Mouse (Mus musculus) CH12.LX (cell line): ENCODE results near the gene Cbwd1. TPM values are rescaled to one million over a fixed set of nuclear protein-coding genes. Genes with fewer than 3 reads are reported as not detected.

ENCODE experiments used
- DNase-seq: peaks from one replicate; pipeline ENCODE4 v3.0.0-alpha.2; 2013; ENCODE audit errors: extremely low read depth
- H3K27ac ChIP-seq: 2 replicates; pipeline ENCODE4 v1.5.1; 2012; ENCODE audit warnings: low read depth, mild to moderate bottlenecking, control low read depth, moderate library complexity; ENCODE audit not compliant: insufficient read depth
- H3K27me3 ChIP-seq: replicated peaks from 2 replicates; pipeline ENCODE3; 2012; ENCODE audit warnings: inconsistent platforms
- H3K36me3 ChIP-seq, 2 experiments: replicated peaks in 1 of 2; 2 replicates each; pipeline versions ENCODE3 to v1.6.1; 2012; ENCODE audit warnings: inconsistent platforms in 1 of 2, low read length in 1 of 2, mild to moderate bottlenecking in 1 of 2, mixed read lengths in 1 of 2, moderate library complexity in 1 of 2; ENCODE audit not compliant: control insufficient read depth in 1 of 2, insufficient read depth in 1 of 2
- H3K4me1 ChIP-seq, 2 experiments: 2 replicates each; pipeline ENCODE4 v1.6.1; 2012; ENCODE audit warnings: inconsistent platforms in 1 of 2, moderate library complexity in 1 of 2; ENCODE audit not compliant: insufficient read depth in 2 of 2, control insufficient read depth in 1 of 2
- H3K4me2 ChIP-seq: 2 replicates; pipeline ENCODE4 v1.6.1; 2012; ENCODE audit warnings: low read depth, mild to moderate bottlenecking, control low read depth; ENCODE audit not compliant: poor library complexity, insufficient read depth, severe bottlenecking
- H3K4me3 ChIP-seq, 3 experiments: fragments of 150-350 bp in 1 of 3; sonication (generic) in 1 of 3; replicated peaks in 1 of 3; 2 replicates each; pipeline versions ENCODE3 to v1.5.1; 2011 to 2012; ENCODE audit warnings: low read depth in 2 of 3, low read length in 2 of 3, mild to moderate bottlenecking in 2 of 3, moderate library complexity in 2 of 3, control low read depth in 1 of 3, improper control_type of control experiment in 1 of 3, inconsistent platforms in 1 of 3, mixed read lengths in 1 of 3; ENCODE audit not compliant: poor library complexity in 1 of 3
- H3K79me2 ChIP-seq: replicated peaks from 2 replicates; pipeline ENCODE4 v1.6.1; 2012; ENCODE audit warnings: mild to moderate bottlenecking, moderate library complexity; ENCODE audit not compliant: control insufficient read depth, poor library complexity, insufficient read depth, severe bottlenecking; ENCODE audit errors: extremely low read depth
- H3K9ac ChIP-seq: 2 replicates; pipeline ENCODE4 v1.6.1; 2012; ENCODE audit warnings: low read depth, mild to moderate bottlenecking, control low read depth, moderate library complexity; ENCODE audit not compliant: insufficient read depth
- H3K9me3 ChIP-seq: replicated peaks from 2 replicates; pipeline ENCODE3; 2012; ENCODE audit warnings: low read length, inconsistent platforms, mixed read lengths
- BHLHE40 ChIP-seq: IDR thresholded peaks from 2 replicates; pipeline ENCODE4 v1.6.1; 2011; ENCODE audit warnings: mild to moderate bottlenecking, low read depth, low read length, improper control_type of control experiment
- CHD1 ChIP-seq: IDR thresholded peaks from 2 replicates; pipeline ENCODE4 v1.6.1; 2012; ENCODE audit warnings: low read depth, low read length, improper control_type of control experiment, inconsistent platforms
- CHD2 ChIP-seq: IDR thresholded peaks from 2 replicates; pipeline ENCODE4 v1.6.1; 2011; ENCODE audit warnings: low read length, improper control_type of control experiment
- ELF1 ChIP-seq: IDR thresholded peaks from 2 replicates; pipeline ENCODE4 v1.6.1; 2014; ENCODE audit warnings: low read depth, mild to moderate bottlenecking, inconsistent platforms, low read length, improper control_type of control experiment
- IRF4 ChIP-seq: IDR thresholded peaks from 2 replicates; pipeline ENCODE4 v1.6.1; 2014; ENCODE audit warnings: low read depth, mild to moderate bottlenecking, inconsistent platforms, low read length, improper control_type of control experiment
- JUND ChIP-seq: conservative IDR thresholded peaks from 2 replicates; pipeline ENCODE4 v1.6.1; 2011; ENCODE audit warnings: low read depth, low read length, improper control_type of control experiment
- KAT2A ChIP-seq: IDR thresholded peaks from 2 replicates; pipeline ENCODE4 v1.6.1; 2012; ENCODE audit warnings: low read length, improper control_type of control experiment, inconsistent platforms; ENCODE audit not compliant: insufficient replicate concordance
- MAFK ChIP-seq: IDR thresholded peaks from 2 replicates; pipeline ENCODE4 v1.6.1; 2011; ENCODE audit warnings: low read length, improper control_type of control experiment; ENCODE audit not compliant: insufficient replicate concordance
- MAX ChIP-seq: IDR thresholded peaks from 2 replicates; pipeline ENCODE4 v1.6.1; 2011; ENCODE audit warnings: low read length, improper control_type of control experiment
- MXI1 ChIP-seq: IDR thresholded peaks from 2 replicates; pipeline ENCODE4 v1.6.1; 2011; ENCODE audit warnings: mild to moderate bottlenecking, low read depth, low read length, improper control_type of control experiment
- NRF1 ChIP-seq: IDR thresholded peaks from 2 replicates; pipeline ENCODE4 v1.6.1; 2014; ENCODE audit warnings: low read depth, mild to moderate bottlenecking, inconsistent platforms, low read length, improper control_type of control experiment, moderate library complexity
- PAX5 ChIP-seq: IDR thresholded peaks from 2 replicates; pipeline ENCODE4 v1.6.1; 2012; ENCODE audit warnings: low read length, inconsistent platforms, mixed read lengths
- POLR2A ChIP-seq: IDR thresholded peaks from 2 replicates; pipeline ENCODE4 v1.6.1; 2011; ENCODE audit warnings: low read depth, mild to moderate bottlenecking, improper control_type of control experiment, low read length
- RAD21 ChIP-seq: IDR thresholded peaks from 2 replicates; pipeline ENCODE4 v1.6.1; 2011; ENCODE audit warnings: low read depth, mild to moderate bottlenecking, low read length, improper control_type of control experiment, moderate library complexity
- TBP ChIP-seq: conservative IDR thresholded peaks from 2 replicates; pipeline ENCODE4 v1.6.1; 2011; ENCODE audit warnings: low read depth, low read length, improper control_type of control experiment
- UBTF ChIP-seq: IDR thresholded peaks from 2 replicates; pipeline ENCODE4 v1.6.1; 2012; ENCODE audit warnings: low read depth, mild to moderate bottlenecking, inconsistent platforms, low read length, improper control_type of control experiment, moderate library complexity
- USF2 ChIP-seq: conservative IDR thresholded peaks from 2 replicates; pipeline ENCODE4 v1.6.1; 2011; ENCODE audit warnings: low read depth, low read length, improper control_type of control experiment
- ZKSCAN1 ChIP-seq: IDR thresholded peaks from 2 replicates; pipeline ENCODE4 v1.6.1; 2012; ENCODE audit warnings: low read depth, inconsistent platforms, low read length, improper control_type of control experiment, borderline replicate concordance
- dilution Hi-C: fragments of 300-500 bp; cut with MboI; formaldehyde crosslinking; loops from 2 replicates; pipeline ENCODE4 v1.14.3; 2020; ENCODE audit warnings: low sequenced_read_pairs; ENCODE audit not compliant: extremely low pct_unique_long_range_greater_than_20kb, extremely low pct_ligation_motif_present
- in situ Hi-C: fragments of 300-500 bp; cut with MboI; formaldehyde crosslinking; loops from 3 replicates; pipeline ENCODE4 v1.14.3; 2019; ENCODE audit warnings: low sequenced_read_pairs, low pct_ligation_motif_present, low pct_unique_long_range_greater_than_20kb, mixed read lengths
- polyA plus RNA-seq: library from polyadenylated mRNA; unstranded; fragments of >175 nt; gene quantifications from 2 replicates; pipeline ENCODE4 v1.2.1, GENCODE M21; 2012; ENCODE audit warnings: low read depth; ENCODE audit not compliant: insufficient read length
- total RNA-seq, 2 experiments: library from RNA; depleted of rRNA; stranded (reverse); fragments of 300-350 nt in 1 of 2; fragments of >200 nt in 1 of 2; gene quantifications; 2 replicates each; pipeline ENCODE4 v1.2.3; 2012 to 2014

The Cbwd1 gene
- total and polyA plus RNA-seq, 3 experiments, result 21.6 to 50.9 (median 26.3) TPM

DNA sequence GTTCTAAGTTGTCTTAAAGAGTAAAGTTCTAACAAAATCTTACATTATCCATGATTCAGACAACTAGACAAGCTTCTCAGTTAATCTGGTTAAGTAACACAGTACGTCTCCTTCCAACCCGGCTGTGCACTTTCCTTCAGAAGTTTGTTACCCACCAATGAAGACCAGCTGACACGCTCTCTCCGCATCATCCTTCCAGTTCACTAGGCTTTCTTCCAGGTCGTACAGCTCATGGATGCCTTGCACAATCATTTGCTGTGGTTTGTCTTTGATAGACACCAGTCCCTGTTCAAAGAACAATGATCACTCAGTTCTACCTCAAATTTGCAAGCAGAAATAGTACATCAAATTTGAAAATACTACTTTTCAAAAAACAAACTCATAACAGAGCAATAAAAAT, 40.5 kb downstream of the Cbwd1 start:
- no peak for DNase-seq
- Histone ChIP-seq H3K4me1 (no peaks in the 10 kb centered on the region), H3K36me3 (peaks cover 17 to 38% of the 10 kb centered on the region in 2 experiments), H3K9me3 (no peaks in the 10 kb centered on the region), H3K4me2 (no peak overlapping the region), H3K27ac (no peak overlapping the region)
- in situ Hi-C loops, result no loop called here
- no peak for TF ChIP-seq BHLHE40
- no peak for TF ChIP-seq MAX
- TF ChIP-seq ZKSCAN1, result no peak
- TF ChIP-seq, all 38 proteins: peak for 0
- dilution Hi-C loops, result no loop called here
- H3K9ac ChIP-seq, result no peak overlapping the region
- H3K4me3 ChIP-seq, result no peak overlapping the region
- H3K79me2 ChIP-seq, result no peaks in the 10 kb centered on the region
- no peaks in the 10 kb centered on the region for H3K27me3 ChIP-seq

DNA sequence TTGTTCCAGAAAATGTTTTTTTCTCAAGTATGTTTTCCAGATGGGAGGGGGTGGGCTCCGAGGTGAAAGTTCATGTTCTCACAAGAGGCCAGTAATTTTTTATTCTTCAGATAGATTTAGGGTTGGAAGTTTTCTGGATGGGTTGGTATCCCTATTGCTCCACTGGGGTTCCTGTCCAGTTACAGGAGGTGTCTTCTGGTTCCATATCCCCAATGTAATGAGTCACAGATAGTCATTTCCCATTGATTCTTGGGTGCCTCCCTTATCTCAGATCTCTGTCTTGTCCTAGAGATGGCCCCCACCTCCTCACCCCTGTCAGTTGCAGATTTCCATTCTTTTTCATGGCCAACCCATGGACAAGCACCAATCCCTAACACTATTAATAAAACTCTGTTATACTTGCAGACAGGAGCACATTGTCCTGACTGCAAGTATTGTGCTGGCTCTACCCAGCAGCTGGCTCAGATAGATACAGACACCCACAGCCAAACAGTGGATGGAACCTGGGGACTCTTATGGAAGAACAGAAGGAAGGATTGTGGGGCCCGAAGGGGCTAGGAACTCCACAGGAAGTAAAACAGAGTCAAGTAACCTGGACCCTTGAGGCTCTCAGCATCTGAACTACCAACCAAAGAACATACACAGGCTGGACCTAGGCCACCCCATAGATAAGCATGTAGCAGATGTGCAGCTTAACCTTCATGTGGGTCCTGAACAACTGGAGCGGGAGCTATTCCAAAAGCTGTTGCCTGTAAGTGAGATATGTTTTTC, 52.8 kb downstream of the Cbwd1 start:
- H3K9me3 ChIP-seq, result no peaks in the 10 kb centered on the region
- H3K36me3 ChIP-seq, result no peaks in the 10 kb centered on the region
- no peaks in the 10 kb centered on the region for H3K4me1 ChIP-seq
- H3K4me3 ChIP-seq, result no peak overlapping the region
- no peaks in the 10 kb centered on the region for H3K27me3 ChIP-seq
- H3K27ac ChIP-seq, result no peak overlapping the region
- no peak overlapping the region for H3K4me2 ChIP-seq
- no peak overlapping the region for H3K9ac ChIP-seq
- in situ Hi-C loops, result no loop called here
- dilution Hi-C loops, result no loop called here
- no peak for DNase-seq
- H3K79me2 ChIP-seq, result no peaks in the 10 kb centered on the region
- no peak for TF ChIP-seq POLR2A
- no peak for TF ChIP-seq CHD2
- no peak for TF ChIP-seq USF2
- TF ChIP-seq KAT2A, result no peak
- no peak for TF ChIP-seq IRF4
- TF ChIP-seq PAX5, result no peak
- TF ChIP-seq, all 38 proteins: peak for 0

DNA sequence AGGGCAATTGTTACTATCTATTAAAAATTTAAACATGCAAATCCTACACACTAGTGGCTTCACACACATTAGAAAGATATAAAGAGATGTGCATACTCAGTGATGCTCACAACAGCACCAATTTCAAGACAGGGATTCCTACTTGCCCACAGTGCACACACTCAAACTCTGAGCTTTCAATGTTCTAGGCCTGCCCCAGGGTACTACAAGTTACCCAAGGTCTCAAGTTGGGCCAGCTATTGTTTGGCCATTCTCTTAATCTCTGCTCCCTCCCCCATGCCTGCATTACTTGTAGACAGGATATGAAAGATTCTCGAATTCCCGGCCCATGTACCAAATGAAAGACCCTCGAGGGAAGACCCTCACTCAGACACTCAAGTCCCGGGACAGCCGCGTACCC, 53.8 kb downstream of the Cbwd1 start:
- dilution Hi-C loops (no loop called here), in situ Hi-C loops (no loop called here)
- Histone ChIP-seq H3K4me2 (no peak overlapping the region), H3K4me1 (no peaks in the 10 kb centered on the region), H3K36me3 (no peaks in the 10 kb centered on the region), H3K27ac (no peak overlapping the region), H3K9ac (no peak overlapping the region), H3K79me2 (no peaks in the 10 kb centered on the region), H3K27me3 (no peaks in the 10 kb centered on the region), H3K9me3 (no peaks in the 10 kb centered on the region), H3K4me3 (no peak overlapping the region)
- TF ChIP-seq MAFK (no peak), PAX5 (no peak), TBP (no peak), CHD2 (no peak), MXI1 (no peak), RAD21 (no peak), JUND (no peak), NRF1 (no peak), UBTF (no peak), ELF1 (no peak), CHD1 (no peak), MAX (no peak), ZKSCAN1 (no peak), IRF4 (no peak)
- DNase-seq, result no peak
